Mouse (Mus musculus) bone marrow macrophage, adult 2 months (primary cell): ENCODE measurements around the gene Rnpep.

Experiments used
- CTCF ChIP-seq: IDR thresholded peaks from 2 replicates; pipeline ENCODE4 v1.5.1; 2012; ENCODE audit warnings: low read depth, mild to moderate bottlenecking, low read length, moderate library complexity
- POLR2A ChIP-seq: IDR thresholded peaks from 2 replicates; pipeline ENCODE4 v1.6.1; 2012; ENCODE audit warnings: mild to moderate bottlenecking, low read depth, low read length, borderline replicate concordance

- TF ChIP-seq POLR2A (no peak), CTCF (0 out of 2 replicates have a peak, but pooled peaks have one; percentile 8)
Observed at GRCm38 (mm10) chr1:135283287-135283825, 528 bp downstream of the Rnpep start.
